Mouse (Mus musculus) retina, adult 2 months (tissue): ENCODE data around the gene Swap70.

Source experiments
- DNase-seq: peaks from one replicate; pipeline ENCODE4 v3.0.0-alpha.2; 2012; ENCODE audit warnings: low read depth, low spot score

The Swap70 gene

DNA sequence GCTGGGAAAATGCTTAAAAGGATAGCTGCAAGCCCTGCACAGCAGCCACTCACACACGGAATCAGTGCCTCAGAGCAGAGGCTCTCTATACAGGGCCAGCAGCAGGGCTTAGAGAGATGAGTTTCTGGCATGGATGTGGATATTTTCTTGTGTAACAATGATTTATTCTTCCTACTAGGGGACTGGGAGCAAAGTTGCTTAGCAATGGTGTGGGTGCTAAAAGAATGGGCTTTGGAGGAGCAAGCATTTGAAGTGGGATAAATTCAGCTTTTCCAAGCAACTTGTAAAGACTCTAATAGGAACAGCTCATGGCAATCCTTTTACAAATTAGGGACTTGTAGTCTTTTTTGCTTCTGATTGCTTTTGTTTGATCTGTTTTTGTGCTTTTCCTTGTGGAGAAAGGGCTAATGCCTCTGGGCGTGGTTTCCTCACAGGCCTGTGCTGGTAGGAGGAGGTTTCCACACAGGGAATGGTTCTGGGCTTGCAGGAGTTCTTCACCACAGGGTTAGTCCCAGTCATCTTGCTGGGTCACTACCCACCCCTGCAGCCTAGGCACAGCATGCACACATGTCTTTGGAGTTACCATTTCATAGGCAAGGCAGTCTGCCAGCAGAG lies 16.4 kb downstream of the Swap70 start:
- DNase-seq: no peak

GRCm38 (mm10) chr7:110239590-110239989 lies 18.1 kb downstream of the Swap70 start:
- no peak for DNase-seq

GRCm38 (mm10) chr7:110241472-110242289 lies 20.2 kb downstream of the Swap70 start:
- no peak for DNase-seq

DNA sequence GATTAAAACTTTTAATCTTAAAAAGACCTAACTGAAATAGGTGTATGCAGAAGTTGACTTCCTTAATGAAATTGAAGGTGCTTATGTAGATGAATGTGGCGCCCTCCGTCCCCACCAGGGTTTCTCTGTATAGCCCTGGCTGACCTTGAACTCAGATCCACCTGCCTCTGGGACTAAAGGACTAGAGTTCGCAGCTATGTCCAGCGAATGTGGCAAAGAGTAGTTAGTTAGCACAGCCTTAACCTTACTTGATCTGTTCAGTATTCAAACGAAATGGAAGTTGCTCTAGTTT lies 20.7 kb downstream of the Swap70 start:
- DNase-seq: no peak

DNA sequence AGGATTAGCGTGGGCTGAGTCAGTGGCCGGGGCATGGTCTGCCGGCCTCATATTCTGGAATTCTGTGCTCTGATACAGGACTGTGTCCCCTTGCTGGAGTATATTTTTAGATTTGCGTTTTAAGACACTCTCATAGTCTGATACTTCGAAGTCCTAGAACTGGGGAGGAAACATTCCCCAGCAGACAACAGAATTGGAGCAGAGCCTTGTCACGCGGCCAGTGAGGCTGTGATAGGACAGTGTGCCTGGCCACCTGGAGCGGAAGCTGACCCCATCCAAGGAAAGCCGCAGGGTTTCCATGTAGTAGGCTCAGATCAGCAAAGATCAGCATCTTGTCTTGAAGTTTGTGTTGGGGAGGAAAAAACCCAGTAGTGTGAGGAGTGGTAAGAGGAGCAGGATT lies 23.6 kb downstream of the Swap70 start:
- DNase-seq: no peak

GRCm38 (mm10) chr7:110246526-110246925 lies 25.0 kb downstream of the Swap70 start:
- no peak for DNase-seq

- no peak for DNase-seq
Observed at GRCm38 (mm10) chr7:110247801-110248200, 26.3 kb downstream of the Swap70 start.

- no peak for DNase-seq
Observed at GRCm38 (mm10) chr7:110248677-110249076, 27.2 kb downstream of the Swap70 start.

DNA sequence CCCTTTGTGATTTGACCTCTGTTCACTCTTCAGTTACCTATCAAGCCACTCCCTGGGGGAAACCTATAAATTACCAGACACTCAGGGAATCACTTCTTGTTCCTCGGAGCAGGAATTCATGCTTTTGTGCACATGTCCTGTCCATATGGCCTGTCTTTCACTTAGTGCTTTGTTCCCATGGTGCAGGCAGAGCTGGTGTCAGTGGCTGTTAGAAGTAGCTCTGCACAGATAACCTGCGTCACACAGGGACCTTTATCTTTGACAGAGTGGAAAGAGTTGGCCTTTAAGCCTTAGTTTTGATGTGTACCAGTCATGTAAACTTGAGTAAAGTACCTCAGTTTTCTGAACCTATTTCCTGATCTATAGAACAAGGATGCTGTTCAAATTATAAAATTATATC lies 32.4 kb downstream of the Swap70 start:
- no peak for DNase-seq

DNA sequence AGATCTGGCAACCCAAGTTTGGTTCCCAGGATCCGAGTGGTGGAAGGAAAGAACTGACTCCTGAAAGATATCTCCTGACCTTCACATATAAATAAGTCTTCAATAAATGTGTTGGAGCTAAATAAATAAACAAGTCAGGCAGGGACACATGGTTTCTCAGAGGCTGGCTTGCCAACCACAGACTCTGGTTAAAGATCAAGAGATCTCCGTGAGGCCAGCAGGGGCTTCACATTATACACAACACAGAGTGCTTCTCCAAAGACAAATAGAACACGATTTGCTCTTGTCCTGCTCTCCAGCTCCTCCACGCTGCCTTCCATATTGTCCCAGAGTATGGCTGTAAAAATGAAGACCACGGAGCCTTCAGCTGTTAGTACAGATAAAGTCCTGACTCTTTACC lies 32.9 kb downstream of the Swap70 start:
- no peak for DNase-seq

- no peak for DNase-seq
Observed at GRCm38 (mm10) chr7:110257059-110257458, 35.5 kb downstream of the Swap70 start.

DNA sequence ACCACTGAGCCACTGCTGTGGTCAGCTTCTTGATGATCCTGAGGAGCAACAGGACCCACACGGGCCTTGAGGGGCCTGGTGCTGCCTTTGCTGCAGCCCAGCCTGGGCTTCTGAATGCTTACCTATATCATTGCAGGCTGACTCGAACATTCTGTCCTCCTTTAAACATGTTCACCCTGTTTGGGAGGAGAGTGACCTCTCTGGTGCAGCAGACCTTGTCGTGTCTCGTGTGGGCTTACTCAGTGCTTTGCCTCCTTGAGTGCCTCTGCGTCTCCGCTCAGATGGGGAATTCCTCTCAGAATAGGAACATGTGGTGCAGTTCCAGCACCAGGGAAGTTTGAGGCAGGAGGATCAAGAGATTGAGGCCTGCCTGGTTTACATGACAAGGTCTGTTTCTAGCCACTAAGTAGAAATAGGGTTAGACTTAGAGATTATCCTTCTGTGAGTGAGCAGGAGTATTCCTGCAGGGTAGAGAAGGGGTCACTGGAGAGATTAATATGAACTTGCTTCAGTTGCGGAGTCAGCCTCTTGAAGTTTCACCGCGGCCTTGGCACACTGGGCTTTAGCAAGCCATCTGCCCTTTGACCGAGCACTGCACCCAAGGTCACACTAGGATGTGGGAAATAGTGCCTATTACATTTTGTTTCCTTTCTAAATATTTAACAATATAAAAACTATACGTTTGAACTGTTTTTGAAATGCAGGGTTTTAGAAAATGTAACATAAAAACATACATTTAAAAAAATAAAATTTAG lies 36.9 kb downstream of the Swap70 start:
- no peak for DNase-seq

- no peak for DNase-seq
Observed at GRCm38 (mm10) chr7:110259966-110260711, 38.6 kb downstream of the Swap70 start.

DNA sequence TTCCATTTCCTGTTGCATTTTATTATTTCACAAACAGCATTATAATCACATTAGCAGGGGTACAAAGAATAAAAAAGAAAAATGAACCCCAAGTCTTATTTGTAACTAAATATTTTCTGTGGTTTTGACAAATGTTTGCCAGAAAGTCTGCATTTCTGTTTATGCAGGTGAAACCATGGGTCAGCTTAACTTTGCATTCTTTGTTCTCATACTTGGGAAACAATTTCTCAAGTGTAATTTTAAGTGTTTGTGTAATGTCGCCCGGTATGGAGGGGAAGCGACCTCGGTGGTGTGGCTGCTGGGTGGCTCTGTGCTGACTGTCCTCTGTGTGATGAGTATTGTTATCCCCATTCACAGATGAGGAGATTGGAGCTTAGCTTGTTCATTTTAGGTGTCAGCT lies 40.3 kb downstream of the Swap70 start:
- no peak for DNase-seq

DNA sequence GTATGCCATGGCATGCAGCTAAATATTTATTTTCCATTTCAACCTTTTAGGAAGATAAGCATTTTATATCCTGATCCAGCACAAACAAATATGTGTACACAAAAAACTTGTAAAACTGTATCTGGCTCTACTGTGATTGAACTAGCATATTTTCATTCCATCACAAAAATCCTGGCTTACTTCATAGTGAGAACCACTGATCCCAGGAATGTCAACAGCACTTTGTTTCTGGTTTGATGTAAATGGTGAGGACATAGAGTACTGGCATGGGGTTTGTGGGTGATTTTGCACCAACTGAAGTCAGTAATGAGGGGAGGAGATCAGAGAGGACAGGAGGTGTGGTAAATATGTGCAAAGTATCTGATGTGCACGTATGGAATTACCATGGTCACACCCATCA lies 41.1 kb downstream of the Swap70 start:
- no peak for DNase-seq

DNA sequence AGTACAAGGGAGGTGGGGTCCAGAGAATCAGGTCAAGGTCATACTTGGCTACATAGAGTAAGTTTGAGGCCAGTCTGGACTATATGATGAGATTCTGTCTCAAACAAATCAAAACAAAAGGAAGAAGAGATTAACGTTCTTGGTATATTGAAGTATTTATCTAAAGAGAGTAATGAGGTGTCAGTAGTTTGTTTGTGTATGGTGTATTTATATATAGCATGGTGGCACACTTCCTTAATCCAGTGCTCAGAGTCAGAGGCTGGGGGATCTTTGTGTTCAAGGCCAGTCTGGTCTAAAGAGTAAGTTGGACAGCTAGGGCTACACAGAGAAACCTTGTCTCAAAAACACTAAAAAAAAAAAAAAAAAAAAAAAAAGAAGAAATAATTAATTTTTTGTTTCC lies 42.0 kb downstream of the Swap70 start:
- DNase-seq: no peak

- peak; percentile 52 for DNase-seq
Observed at GRCm38 (mm10) chr7:110265796-110266195, 44.3 kb downstream of the Swap70 start.

DNA sequence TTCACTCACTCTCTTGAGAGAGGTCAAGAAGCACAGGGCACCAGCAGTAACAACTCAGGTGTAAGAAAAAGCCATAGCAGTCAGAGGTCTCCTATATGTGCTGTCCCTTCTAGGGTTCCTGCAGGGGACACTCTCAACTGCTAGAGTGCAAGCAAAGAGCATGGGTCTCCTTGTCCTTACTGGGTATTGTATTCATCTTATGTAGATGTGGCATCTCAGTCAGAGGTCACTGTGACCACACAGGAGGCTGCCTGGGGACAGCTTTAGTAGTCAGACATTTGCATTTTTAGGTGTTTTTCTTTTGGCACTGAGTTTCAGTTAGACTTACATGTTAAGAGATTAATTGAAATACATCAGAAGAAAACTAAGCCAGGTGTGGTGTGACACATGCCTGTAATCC lies 45.5 kb downstream of the Swap70 start:
- no peak for DNase-seq

- DNase-seq: no peak
Observed at GRCm38 (mm10) chr7:110267994-110268393, 46.5 kb downstream of the Swap70 start.

DNA sequence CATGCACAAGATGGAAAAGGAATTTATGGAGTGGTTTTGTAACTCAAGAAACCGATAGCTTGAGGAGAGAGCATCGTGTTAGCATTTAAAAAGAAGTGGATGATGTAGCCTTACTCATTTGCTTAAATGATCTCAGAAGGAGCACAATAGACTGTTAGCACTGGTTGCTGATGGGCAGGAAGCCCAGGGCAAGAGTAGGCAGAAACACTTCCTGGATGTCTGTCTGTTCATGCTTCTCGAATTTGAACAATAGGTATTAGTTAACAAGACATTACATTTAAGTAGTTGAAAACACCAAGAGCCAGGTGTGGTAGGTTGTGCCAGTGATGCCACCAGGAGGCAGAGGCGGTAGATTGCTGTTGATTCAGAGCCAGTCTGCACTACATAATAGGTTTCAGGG lies 47.0 kb downstream of the Swap70 start:
- no peak for DNase-seq

DNA sequence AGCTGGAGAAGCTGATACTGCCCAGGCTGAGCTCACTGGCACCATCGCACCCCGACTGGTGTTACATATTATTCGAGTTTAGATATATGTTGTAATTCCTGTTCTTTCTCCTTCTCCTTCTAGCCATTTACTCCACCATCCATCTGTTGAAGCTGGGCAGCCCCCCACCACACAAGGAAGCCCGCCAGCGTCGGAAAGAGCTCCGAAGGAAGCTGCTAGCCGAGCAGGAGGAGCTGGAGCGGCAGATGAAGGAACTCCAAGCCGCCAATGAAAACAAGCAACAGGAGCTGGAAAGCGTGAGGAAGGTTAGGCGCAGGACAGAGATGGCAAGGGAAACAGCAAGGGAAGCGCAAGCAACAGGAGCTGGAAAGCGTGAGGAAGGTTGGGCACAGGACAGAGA lies 48.3 kb downstream of the Swap70 start:
- no peak for DNase-seq

DNA sequence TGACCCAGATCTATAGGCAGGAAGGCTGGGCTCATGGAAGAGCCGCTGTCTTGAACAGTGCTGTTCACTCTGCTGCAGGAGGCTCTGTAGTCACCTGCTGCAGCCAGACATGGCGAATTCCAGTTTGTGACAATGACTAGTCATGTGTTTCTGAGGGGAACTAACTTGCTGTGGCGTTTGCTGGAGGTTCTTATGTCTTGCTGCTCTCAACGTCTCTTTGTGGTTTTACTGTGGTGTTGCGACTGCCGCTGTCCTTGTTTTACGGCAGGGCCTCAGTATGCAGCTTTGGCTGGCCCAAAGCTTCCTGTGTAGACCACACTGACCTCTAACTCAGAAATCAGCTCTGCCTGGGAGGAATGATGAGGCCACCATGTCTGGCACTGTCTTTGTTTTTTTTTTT lies 48.9 kb downstream of the Swap70 start:
- DNase-seq: no peak
